Mouse (Mus musculus): Measurements from ENCODE around the gene Asphd2. TPM values are rescaled to one million over a fixed set of nuclear protein-coding genes. Genes with fewer than 3 reads are reported as not detected.

Asphd2 gene
- total RNA-seq, 2 experiments from 2014 or later, result 1.9 to 2.4 TPM

DNA sequence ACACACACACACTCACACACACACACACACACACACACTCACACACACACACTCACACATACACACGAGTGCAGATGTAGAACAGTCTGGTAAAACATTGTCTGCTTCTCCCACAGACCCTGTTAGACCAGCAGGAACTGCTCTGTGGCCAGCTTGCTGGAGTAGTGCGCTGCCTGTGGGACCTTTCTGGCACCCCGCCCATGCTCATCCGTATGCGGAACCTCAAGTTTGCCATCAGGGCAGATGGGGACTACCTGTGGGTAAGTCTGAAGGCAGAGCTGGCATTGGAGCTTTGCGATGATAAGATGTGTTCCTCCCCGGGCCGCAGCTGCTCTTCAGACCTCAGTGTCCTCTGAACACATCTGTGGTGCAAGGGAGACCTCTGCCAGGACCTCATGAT, 45.5 kb downstream of the Asphd2 start:
- DNase-seq, result no peak

- no peak for DNase-seq
Observed at GRCm38 (mm10) chr5:112346211-112346965, 48.3 kb downstream of the Asphd2 start.

DNA sequence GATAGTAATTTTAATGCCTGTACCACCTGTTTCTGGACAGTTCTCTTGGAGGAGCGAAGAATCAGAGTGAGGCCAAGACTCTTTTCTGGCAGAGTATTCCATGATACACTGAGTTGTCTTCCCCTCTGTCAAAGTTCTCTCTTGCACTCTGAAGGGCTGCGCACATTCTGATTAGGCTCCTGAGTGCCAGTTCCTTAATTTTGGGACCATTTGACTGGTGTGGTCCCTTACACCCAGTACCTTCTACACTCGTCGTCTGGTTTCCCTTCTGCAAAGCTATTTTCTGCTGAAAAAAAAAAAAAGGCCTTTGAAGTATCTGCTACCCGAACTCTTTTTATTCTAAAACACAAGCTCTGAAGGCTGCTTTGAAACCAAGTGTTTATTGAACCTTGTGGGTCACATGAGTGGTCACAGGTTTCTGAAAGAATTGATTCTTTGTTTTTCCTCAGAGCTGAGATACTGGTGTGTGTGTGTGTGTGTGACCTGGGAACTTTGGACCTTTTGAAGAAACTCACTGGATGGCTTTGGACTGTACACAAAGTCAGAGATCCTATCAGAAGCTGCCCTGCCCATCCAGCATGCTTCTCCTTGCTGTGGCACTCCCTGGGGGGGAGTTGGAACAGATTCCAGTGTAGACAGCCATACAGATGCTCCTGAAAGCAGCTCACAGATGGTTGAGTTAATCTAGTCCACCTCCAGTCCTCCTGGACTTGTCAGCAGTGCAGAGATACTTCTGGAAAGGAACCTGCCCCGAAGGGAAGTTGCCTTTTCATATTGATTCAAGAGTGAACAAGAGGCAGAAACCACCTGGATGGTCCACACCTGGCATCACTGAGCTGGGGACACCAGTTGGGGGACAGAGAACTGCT, 50.3 kb downstream of the Asphd2 start:
- DNase-seq, result no peak

GRCm38 (mm10) chr5:112343205-112343595, 51.5 kb downstream of the Asphd2 start:
- no peak for DNase-seq

DNA sequence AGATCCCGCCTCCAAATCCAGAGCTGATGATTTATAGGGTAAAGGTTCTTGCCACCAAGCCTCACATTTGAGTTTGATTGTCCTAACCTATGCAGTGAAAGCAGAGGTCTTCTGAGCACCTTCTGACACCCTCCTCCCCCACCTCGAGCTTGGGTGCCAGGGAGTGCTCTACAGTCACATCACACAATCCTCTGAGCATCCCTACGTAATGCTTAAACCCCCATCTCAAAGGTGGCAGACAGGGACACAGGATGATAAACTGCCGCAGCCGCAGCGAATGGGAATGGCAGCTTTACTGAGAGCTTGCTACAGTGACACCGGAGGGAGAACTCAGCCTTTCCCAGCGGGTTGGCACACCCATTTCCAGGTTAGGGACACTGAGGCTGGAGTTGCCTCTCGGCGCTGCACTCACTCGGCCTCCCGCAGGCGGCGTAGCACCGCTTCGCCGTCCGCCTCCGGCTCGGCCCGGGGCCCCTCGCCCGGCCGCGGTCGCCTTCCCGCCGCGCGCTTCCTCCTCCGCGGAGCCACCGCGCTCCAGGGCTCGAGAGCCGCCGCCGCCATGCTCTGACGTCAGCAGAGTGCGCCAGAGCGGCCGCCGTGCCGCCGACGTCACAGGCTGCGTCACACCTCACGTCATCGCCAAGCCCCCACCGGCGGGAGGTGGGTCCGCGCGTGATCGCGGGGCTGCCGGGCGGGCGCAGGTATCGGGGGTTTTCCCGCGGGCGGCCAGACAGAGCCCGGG, 52.0 kb downstream of the Asphd2 start, which contains the start of the genes Srrd and Hps4:
Gene Srrd (minus strand): TSS at position 578 of the 742 bp plus-strand sequence.
Gene Hps4 (plus strand): TSS at position 621 of the 742 bp plus-strand sequence.
- peak; percentile 91 to 92 for DNase-seq

GRCm38 (mm10) chr5:112339215-112339614, 55.5 kb downstream of the Asphd2 start:
- DNase-seq, result no peak

GRCm38 (mm10) chr5:112337004-112337403, 57.7 kb downstream of the Asphd2 start:
- no peak for DNase-seq

- peak; percentile 65 to 75 for DNase-seq
Observed at GRCm38 (mm10) chr5:112335473-112335872, 59.2 kb downstream of the Asphd2 start.

Other genes starting within 250 kb of the Asphd2 start
- 10 to 100 TPM; 55.5 to 60.8 TPM for gene Cryba4, start 142.3 kb downstream of the Asphd2 start, total RNA-seq (2021)
- 1 to 10 TPM; 3.4 to 3.9 TPM for gene Crybb1, start 139.1 kb downstream of the Asphd2 start, total RNA-seq (2021)
- 100 to 1,000 TPM; 198 to 275 TPM for gene Tpst2, start 118.2 kb downstream of the Asphd2 start, total RNA-seq (2021)
- gene Tfip11, start 68.5 kb downstream of the Asphd2 start, total RNA-seq (2021), result 10 to 100 TPM; 36.3 to 37.8 TPM
- gene Srrd, start 51.8 kb downstream of the Asphd2 start, total RNA-seq (2021), result 10 to 100 TPM; 35.5 to 63.7 TPM
- 10 to 100 TPM; 29.4 to 49.4 TPM for gene Hps4, start 51.8 kb downstream of the Asphd2 start, total RNA-seq (2021)
- not detected for gene Gm6583, start 38.8 kb downstream of the Asphd2 start, total RNA-seq (2021)
- not detected for gene Gm6588, start 54.6 kb upstream of the Asphd2 start, total RNA-seq (2021)
- gene Sez6l, start 182.3 kb upstream of the Asphd2 start, total RNA-seq (2021), result 1 to 10 TPM; 3.6 to 8.7 TPM

Measured in adrenal gland, postnatal 36 days (tissue).